Mouse (Mus musculus): ENCODE data around the gene Fam20c. TPM values are rescaled to one million over a fixed set of nuclear protein-coding genes. Genes with fewer than 3 reads are reported as not detected.

Gene Fam20c
- polyA plus RNA-seq, 1 experiment from 2014 or later = 4.0 TPM

DNA sequence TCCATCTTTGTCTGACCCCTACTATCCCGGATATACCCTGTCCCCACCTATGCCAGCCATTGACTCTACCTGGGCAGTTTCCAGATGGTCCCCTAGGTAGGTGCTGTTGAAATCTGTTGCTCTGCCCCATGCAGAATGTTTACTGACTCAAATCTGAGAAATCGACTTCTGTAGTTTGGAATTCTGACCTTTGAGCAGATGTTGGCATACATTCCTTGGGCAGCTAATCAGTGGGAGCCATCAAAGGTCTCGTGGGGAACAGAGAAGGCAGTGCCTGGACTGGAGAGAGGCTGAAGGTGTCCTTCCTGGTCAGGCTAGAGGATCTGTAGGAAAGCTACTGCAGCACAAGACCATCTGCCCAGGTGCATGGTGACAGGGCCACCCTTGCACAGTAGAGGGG, 70.8 kb downstream of the Fam20c start:
- Histone ChIP-seq H3K27me3 (ENCODE audit: control insufficient read depth, insufficient read depth, low read depth, low read length) (peaks cover 25% of the 10 kb centered on the region), H3K4me2 (ENCODE audit: low read depth, low read length) (no peak overlapping the region), H3K9ac (ENCODE audit: low read length) (no peak overlapping the region), H3K36me3 (ENCODE audit: control insufficient read depth, insufficient read depth, low read length) (no peaks in the 10 kb centered on the region), H3K4me1 (replicated peaks; ENCODE audit: control insufficient read depth, insufficient read depth, low read length) (no peaks in the 10 kb centered on the region), H3K9me3 (ENCODE audit: control insufficient read depth, low read length) (no peaks in the 10 kb centered on the region), H3K4me3 (ENCODE audit: low read length) (no peak overlapping the region), H3K27ac (ENCODE audit: low read length) (no peak overlapping the region)
- WGBS = 52% methylated on average over 3 of the region's 3 CpGs
- ATAC-seq (ENCODE audit: low read depth) = no peak

DNA sequence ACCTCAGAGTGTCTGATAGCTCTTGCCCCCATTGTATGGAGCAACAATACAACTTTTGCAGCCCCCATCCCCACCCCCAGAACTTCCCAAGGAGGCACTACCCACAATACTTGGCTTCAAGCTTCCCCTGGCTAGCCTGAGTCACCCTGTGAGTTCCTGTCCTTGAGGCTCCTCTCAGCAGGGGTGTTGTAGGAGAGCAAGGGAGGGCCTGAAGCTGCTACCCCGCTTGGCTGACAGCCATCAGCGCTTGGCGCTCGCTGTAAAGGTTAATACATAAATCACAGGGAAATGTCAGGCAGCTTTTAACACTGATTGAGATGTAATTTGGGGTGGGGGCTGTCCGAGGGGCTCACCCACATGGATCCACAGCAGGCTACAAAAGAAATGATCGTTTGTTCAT, 79.1 kb downstream of the Fam20c start:
- H3K4me1 ChIP-seq (replicated peaks; ENCODE audit: control insufficient read depth, insufficient read depth, low read length) = peaks cover 5% of the 10 kb centered on the region
- ATAC-seq (ENCODE audit: low read depth) = no peak
- H3K9ac ChIP-seq (ENCODE audit: low read length) = no peak overlapping the region
- no peaks in the 10 kb centered on the region for H3K27me3 ChIP-seq (ENCODE audit: control insufficient read depth, insufficient read depth, low read depth, low read length)
- 25% methylated on average over 6 of the region's 6 CpGs for WGBS
- no peaks in the 10 kb centered on the region for H3K36me3 ChIP-seq (ENCODE audit: control insufficient read depth, insufficient read depth, low read length)
- H3K4me3 ChIP-seq (ENCODE audit: low read length) = no peak overlapping the region
- H3K27ac ChIP-seq (ENCODE audit: low read length) = no peak overlapping the region
- H3K9me3 ChIP-seq (ENCODE audit: control insufficient read depth, low read length) = no peaks in the 10 kb centered on the region
- H3K4me2 ChIP-seq (ENCODE audit: low read depth, low read length) = no peak overlapping the region

DNA sequence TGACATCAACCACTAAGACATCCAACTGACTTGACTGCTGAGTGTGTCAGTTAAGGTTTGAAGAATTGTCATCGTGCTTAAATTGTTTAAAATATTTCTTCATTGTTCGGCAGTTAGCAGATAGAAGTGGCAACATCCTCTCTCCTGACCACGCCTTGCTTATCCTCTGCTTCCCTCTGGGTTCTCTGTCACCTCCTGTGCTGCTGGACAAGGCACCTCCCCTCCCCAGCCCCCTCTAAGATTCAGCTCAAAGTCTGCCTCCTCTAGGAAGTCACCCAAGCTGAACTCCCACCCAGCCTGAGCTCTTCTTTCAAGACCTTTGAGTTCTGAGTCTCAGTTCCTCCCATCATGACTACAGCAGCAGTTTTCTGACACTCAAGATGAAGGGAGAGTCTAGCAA, 80.6 kb downstream of the Fam20c start:
- H3K36me3 ChIP-seq (ENCODE audit: control insufficient read depth, insufficient read depth, low read length) = no peaks in the 10 kb centered on the region
- H3K27ac ChIP-seq (ENCODE audit: low read length) = no peak overlapping the region
- no peak for ATAC-seq (ENCODE audit: low read depth)
- H3K4me3 ChIP-seq (ENCODE audit: low read length) = no peak overlapping the region
- no peaks in the 10 kb centered on the region for H3K9me3 ChIP-seq (ENCODE audit: control insufficient read depth, low read length)
- H3K4me2 ChIP-seq (ENCODE audit: low read depth, low read length) = no peak overlapping the region
- peaks cover 5% of the 10 kb centered on the region for H3K4me1 ChIP-seq (replicated peaks; ENCODE audit: control insufficient read depth, insufficient read depth, low read length)
- H3K27me3 ChIP-seq (ENCODE audit: control insufficient read depth, insufficient read depth, low read depth, low read length) = no peaks in the 10 kb centered on the region
- WGBS = 46% methylated on average over 3 of the region's 3 CpGs
- H3K9ac ChIP-seq (ENCODE audit: low read length) = no peak overlapping the region

DNA sequence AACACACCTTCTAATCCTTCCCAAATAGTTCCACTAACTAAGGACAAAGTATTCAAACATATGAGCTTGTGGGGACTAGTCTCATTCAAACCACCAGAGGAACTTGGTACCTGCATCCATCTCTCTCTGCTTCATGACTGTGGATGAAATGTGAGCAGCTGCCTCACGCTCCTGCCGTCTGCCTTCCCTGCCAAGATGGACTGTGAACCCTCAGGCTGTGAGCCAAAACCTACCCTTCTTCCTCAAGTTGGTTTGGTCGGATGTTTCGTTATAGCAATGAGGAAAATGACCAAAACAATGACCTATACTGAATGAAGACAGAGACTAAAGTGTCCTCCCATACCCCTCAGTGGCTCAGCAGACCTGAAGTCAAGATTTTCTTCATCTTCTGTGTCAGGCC, 86.7 kb downstream of the Fam20c start:
- Histone ChIP-seq H3K27me3 (ENCODE audit: control insufficient read depth, insufficient read depth, low read depth, low read length) (no peaks in the 10 kb centered on the region), H3K9ac (ENCODE audit: low read length) (no peak overlapping the region), H3K36me3 (ENCODE audit: control insufficient read depth, insufficient read depth, low read length) (no peaks in the 10 kb centered on the region), H3K9me3 (ENCODE audit: control insufficient read depth, low read length) (no peaks in the 10 kb centered on the region; the same call in 1 of the 2 replicates), H3K4me2 (ENCODE audit: low read depth, low read length) (no peak overlapping the region), H3K27ac (ENCODE audit: low read length) (no peak overlapping the region), H3K4me1 (replicated peaks; ENCODE audit: control insufficient read depth, insufficient read depth, low read length) (peaks cover 5% of the 10 kb centered on the region), H3K4me3 (ENCODE audit: low read length) (no peak overlapping the region)
- WGBS = 89% methylated on average over 4 of the region's 4 CpGs
- no peak for ATAC-seq (ENCODE audit: low read depth)

DNA sequence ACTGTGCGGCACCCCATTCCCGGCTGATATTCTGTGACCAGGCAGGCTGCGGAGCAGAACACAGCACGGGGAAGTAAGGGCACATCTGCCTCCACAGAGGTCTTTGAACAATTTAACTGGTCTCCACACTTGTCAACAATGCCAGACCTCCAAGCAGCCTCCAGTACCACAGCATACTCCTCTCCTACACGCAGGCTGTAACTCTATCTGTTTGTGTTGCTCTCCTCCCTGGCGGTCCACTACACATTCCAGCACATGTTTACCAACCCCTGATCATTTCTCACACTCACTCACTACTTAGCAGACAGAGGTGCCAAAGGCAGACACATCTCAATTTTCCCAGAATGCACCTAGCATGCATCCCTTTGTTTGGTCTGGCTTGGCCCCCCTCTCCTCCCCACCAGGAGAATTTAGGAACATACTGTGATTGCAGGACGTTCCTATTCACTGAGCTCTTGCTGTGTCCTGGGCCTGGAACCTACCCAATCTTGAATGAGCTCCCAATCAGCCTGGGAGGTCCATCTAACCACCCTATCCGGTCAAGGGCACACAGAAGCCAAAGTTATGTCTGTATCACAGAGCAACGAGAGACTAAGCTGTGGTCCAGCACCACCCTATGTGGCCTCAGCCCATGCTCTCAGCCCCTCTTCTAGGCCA, 89.0 kb downstream of the Fam20c start:
- Histone ChIP-seq H3K4me1 (replicated peaks; ENCODE audit: control insufficient read depth, insufficient read depth, low read length) (peaks cover 5% of the 10 kb centered on the region), H3K4me3 (ENCODE audit: low read length) (no peak overlapping the region), H3K9me3 (ENCODE audit: control insufficient read depth, low read length) (no peaks in the 10 kb centered on the region; the same call in 1 of the 2 replicates), H3K36me3 (ENCODE audit: control insufficient read depth, insufficient read depth, low read length) (no peaks in the 10 kb centered on the region), H3K27me3 (ENCODE audit: control insufficient read depth, insufficient read depth, low read depth, low read length) (no peaks in the 10 kb centered on the region), H3K4me2 (ENCODE audit: low read depth, low read length) (no peak overlapping the region), H3K9ac (ENCODE audit: low read length) (no peak overlapping the region), H3K27ac (ENCODE audit: low read length) (no peak overlapping the region)
- ATAC-seq (ENCODE audit: low read depth) = 0 out of 2 replicates have a peak, but pooled peaks have one; percentile 39
- 51% methylated on average over 9 of the region's 9 CpGs for WGBS

DNA sequence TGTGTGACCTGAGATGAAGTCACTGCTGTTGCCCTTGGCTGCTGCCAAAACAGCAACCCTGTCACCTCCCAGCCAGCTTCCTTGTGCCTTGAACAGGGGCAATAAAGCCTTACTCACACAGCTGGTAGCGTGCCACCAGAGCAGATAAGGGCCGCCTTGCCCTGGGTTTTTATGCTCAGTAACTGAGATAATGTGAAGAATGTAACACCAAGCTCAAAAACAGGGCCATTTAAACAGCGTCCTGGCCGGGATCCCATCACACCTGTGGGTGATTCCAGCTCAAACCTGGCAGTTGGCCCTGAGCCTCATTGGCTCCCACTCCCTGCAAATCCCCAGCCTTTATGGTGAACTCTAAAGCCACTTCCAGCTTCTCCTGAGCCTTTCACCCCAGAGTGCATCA, 92.2 kb downstream of the Fam20c start:
- H3K4me3 ChIP-seq (ENCODE audit: low read length) = no peak overlapping the region

DNA sequence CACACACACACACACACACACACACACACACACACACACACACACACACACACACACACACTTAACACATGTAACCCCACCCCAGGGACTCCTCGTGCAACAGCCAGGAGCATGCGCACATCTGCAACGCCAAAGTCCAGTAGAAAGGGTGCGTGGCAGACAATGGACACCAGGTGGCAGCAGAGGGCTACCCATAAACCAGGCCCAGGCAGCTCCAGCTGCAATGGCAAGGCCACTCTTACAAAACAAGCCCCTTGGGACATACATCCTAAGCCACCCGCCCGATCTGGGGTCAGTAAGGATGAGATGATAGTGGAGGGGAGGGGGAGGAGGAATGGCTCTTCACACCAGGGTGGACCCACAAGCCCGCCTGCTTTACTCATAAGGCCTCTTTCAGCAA, 93.8 kb downstream of the Fam20c start:
- Histone ChIP-seq H3K9ac (ENCODE audit: low read length) (no peak overlapping the region), H3K4me3 (ENCODE audit: low read length) (no peak overlapping the region), H3K27ac (ENCODE audit: low read length) (no peak overlapping the region), H3K4me2 (ENCODE audit: low read depth, low read length) (no peak overlapping the region), H3K9me3 (ENCODE audit: control insufficient read depth, low read length) (no peaks in the 10 kb centered on the region; the same call in 1 of the 2 replicates), H3K4me1 (replicated peaks; ENCODE audit: control insufficient read depth, insufficient read depth, low read length) (peaks cover 6% of the 10 kb centered on the region), H3K27me3 (ENCODE audit: control insufficient read depth, insufficient read depth, low read depth, low read length) (no peaks in the 10 kb centered on the region), H3K36me3 (ENCODE audit: control insufficient read depth, insufficient read depth, low read length) (no peaks in the 10 kb centered on the region)
- WGBS = 5% methylated on average over 7 of the region's 7 CpGs
- peak; percentile 73 for ATAC-seq (ENCODE audit: low read depth)

More for the DNA sequence above, 92.2 kb downstream of the Fam20c start:
- H3K9ac ChIP-seq (ENCODE audit: low read length) = no peak overlapping the region
- no peak overlapping the region for H3K27ac ChIP-seq (ENCODE audit: low read length)
- H3K27me3 ChIP-seq (ENCODE audit: control insufficient read depth, insufficient read depth, low read depth, low read length) = no peaks in the 10 kb centered on the region
- H3K4me1 ChIP-seq (replicated peaks; ENCODE audit: control insufficient read depth, insufficient read depth, low read length) = peaks cover 8% of the 10 kb centered on the region
- no peak for ATAC-seq (ENCODE audit: low read depth)
- no peaks in the 10 kb centered on the region for H3K9me3 ChIP-seq (ENCODE audit: control insufficient read depth, low read length)
- 41% methylated on average over 4 of the region's 4 CpGs for WGBS
- no peaks in the 10 kb centered on the region for H3K36me3 ChIP-seq (ENCODE audit: control insufficient read depth, insufficient read depth, low read length)
- no peak overlapping the region for H3K4me2 ChIP-seq (ENCODE audit: low read depth, low read length)

DNA sequence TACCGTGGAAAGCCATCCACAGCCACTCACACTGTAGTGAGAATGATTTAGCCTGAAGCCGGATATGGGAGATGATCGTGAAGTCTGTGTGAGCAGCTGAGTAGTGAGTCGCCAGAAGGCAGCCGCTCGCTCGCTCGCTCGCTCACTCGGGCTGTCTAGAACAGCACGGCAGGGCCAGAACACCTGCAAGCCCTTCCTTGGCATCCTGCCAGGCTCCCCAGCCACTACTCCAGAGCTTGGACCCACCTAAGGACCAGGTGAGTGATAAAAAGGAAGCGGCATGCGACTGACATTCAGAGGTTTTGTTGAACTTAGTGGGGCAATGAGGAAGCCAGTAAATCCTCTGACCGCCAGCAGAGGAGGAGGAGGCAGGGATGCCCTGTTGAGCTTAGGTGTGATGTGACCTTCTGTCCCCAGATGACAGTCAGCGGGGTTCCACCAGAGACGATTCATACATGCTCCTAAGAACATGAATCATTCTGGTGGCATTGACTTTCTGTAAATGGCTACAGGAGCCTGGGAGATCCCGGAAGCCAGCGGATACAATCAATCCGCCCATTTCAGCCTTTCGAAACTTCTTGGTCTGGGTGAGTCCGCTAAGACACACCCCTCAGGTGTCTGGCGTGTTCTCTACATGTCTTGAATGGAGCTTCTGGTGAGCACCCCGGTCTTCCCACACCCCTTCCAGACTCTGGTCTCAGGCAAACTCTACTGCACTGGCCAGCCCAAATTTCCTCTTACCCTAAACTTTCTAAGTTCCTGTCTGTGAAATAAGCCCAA, 95.6 kb downstream of the Fam20c start:
- Histone ChIP-seq H3K4me2 (ENCODE audit: low read depth, low read length) (no peak overlapping the region), H3K36me3 (ENCODE audit: control insufficient read depth, insufficient read depth, low read length) (no peaks in the 10 kb centered on the region), H3K27me3 (ENCODE audit: control insufficient read depth, insufficient read depth, low read depth, low read length) (no peaks in the 10 kb centered on the region), H3K4me3 (ENCODE audit: low read length) (no peak overlapping the region), H3K9ac (ENCODE audit: low read length) (no peak overlapping the region), H3K9me3 (ENCODE audit: control insufficient read depth, low read length) (no peaks in the 10 kb centered on the region; the same call in 1 of the 2 replicates), H3K27ac (ENCODE audit: low read length) (no peak overlapping the region), H3K4me1 (replicated peaks; ENCODE audit: control insufficient read depth, insufficient read depth, low read length) (peaks cover 3% of the 10 kb centered on the region; the same call in 1 of the 2 replicates)
- WGBS = 54% methylated on average over 23 of the region's 23 CpGs
- ATAC-seq (ENCODE audit: low read depth) = peak; percentile 34; the same call in 1 of the 2 replicates

DNA sequence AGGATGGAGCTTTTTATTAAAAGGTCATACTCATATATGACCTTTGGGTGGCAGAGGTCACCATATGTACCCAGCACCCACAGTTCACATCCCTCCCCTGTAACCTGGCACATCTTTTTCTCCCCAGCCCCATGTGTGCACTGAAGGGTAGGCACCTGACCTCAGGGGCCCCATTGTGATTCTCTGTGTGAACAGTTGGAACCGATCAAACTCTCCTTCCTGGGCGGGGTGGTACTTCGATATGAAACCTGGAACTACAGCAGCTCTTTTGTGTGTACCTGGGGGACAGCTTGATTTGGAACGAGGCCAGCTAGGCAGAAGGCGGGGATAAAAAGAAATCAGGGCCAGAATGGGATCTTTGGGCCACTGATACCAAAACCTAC, 96.1 kb downstream of the Fam20c start:
- 67% methylated on average over 5 of the region's 5 CpGs for whole genome bisulfite sequencing

More for the DNA sequence above, 96.1 kb downstream of the Fam20c start:
- H3K36me3 ChIP-seq (ENCODE audit: control insufficient read depth, insufficient read depth, low read length) = no peaks in the 10 kb centered on the region
- no peak overlapping the region for H3K4me3 ChIP-seq (ENCODE audit: low read length)
- no peak for ATAC-seq (ENCODE audit: low read depth)
- H3K9ac ChIP-seq (ENCODE audit: low read length) = no peak overlapping the region
- H3K27ac ChIP-seq (ENCODE audit: low read length) = no peak overlapping the region
- H3K27me3 ChIP-seq (ENCODE audit: control insufficient read depth, insufficient read depth, low read depth, low read length) = no peaks in the 10 kb centered on the region
- peaks cover 3% of the 10 kb centered on the region; the same call in 1 of the 2 replicates for H3K4me1 ChIP-seq (replicated peaks; ENCODE audit: control insufficient read depth, insufficient read depth, low read length)
- no peak overlapping the region for H3K4me2 ChIP-seq (ENCODE audit: low read depth, low read length)
- no peaks in the 10 kb centered on the region; the same call in 1 of the 2 replicates for H3K9me3 ChIP-seq (ENCODE audit: control insufficient read depth, low read length)
